Mouse (Mus musculus): ENCODE measurements around the gene Cxcl1. TPM values are rescaled to one million over a fixed set of nuclear protein-coding genes. Genes with fewer than 3 reads are reported as not detected.

Gene Cxcl1
- total RNA-seq, 1 experiment from 2014 or later: 1.3 TPM

DNA sequence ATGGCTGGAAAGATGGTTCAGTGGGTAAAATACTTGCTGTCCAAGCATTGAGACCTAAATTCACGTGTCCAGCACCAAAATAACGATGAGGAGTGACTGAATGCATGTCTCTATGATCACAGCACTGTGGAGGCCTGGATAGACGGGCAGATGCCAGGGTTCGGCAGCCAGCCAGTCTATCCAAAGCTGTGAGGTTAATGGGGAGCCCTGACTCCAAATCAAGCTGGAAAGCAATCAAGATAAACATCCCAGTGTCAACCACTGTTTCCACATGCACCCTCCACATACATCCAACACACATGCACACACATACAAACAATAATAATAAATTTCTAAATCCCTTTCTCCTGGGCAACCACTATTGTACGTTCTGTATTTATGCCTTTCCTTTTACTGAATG is 2.4 kb upstream of the Cxcl1 start:
- no peak for DNase-seq

DNA sequence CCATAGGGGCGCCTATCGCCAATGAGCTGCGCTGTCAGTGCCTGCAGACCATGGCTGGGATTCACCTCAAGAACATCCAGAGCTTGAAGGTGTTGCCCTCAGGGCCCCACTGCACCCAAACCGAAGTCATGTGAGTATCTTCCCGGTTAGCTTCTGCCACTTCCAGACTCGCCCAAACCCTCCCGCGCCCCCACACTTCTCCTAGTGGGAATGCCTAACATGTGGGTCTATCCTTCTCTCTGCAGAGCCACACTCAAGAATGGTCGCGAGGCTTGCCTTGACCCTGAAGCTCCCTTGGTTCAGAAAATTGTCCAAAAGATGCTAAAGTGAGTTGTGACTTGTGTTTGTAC is 398 bp downstream of the Cxcl1 start:
- DNase-seq: no peak

GRCm38 (mm10) chr5:90894231-90894630 is 3.2 kb downstream of the Cxcl1 start:
- DNase-seq: no peak

- DNase-seq: no peak
Observed at GRCm38 (mm10) chr5:90897429-90897828, 6.4 kb downstream of the Cxcl1 start.

DNA sequence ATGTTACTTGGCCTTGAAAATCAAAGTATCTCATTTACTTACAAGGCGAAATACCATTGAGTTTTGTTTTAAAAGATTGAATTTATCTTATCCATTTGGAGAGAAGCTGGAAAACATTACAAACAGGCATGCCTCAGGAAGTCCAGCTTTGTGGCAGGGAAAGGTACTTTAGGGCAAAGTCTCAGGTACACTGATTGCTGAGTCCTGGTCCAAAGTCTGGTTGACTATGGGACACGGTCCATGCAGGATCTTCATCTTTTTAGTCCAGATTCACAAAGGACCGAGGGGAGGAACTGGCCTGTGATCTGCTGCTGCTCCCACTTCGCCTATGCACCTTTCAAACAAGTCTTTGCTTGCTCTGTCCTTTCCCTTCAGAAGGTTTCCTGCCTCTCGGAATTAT is 8.3 kb downstream of the Cxcl1 start:
- no peak for DNase-seq

GRCm38 (mm10) chr5:90900147-90900546 is 9.1 kb downstream of the Cxcl1 start:
- peak; percentile 64 for DNase-seq

GRCm38 (mm10) chr5:90900688-90901087 is 9.6 kb downstream of the Cxcl1 start:
- no peak for DNase-seq

DNA sequence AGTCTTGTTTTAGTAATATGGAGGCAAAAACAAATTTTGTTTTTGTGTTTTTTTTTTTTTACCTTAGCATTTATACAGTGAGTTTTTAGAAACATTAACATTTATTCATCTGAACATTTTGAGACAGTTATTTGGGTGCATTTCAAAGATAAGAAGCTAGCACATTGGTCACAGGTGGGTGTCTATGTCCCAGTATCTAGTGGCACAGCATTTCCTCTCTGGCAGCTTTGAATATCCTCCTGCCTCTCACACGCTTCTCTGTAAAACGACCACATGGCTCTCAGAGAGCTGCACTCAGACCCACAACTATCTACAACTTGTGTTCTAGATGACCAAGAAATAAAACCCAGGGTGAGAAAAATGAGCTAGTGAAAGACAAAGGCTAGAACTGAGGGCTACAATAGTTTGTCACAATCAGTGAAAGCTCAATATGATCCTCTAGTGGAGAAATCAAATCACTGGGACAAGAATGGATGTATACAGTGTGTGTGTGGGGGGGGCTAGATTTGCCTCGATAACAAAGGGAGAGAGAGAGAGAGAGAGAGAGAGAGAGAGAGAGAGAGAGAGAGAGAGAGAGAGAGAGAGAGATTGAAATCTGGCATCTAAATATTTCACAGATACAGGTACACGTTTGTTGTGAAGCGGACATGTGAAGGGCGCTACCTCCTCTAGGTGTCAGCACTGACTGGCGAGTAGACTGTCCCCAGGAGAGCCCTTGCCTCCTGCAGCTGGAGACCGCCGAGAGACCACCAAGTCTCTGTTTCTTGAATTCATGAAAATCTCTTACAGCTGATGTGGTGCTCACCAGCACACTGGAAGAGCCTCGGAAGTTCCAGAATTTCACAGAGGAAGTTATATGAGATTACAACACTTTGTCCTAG is 11.6 kb downstream of the Cxcl1 start:
- DNase-seq: no peak

- DNase-seq: peak; percentile 9
Observed at GRCm38 (mm10) chr5:90903339-90904020, 12.4 kb downstream of the Cxcl1 start, which contains the start of gene Cxcl2. Gene Cxcl2, plus strand, starts transcription at chr5:90903871.

DNA sequence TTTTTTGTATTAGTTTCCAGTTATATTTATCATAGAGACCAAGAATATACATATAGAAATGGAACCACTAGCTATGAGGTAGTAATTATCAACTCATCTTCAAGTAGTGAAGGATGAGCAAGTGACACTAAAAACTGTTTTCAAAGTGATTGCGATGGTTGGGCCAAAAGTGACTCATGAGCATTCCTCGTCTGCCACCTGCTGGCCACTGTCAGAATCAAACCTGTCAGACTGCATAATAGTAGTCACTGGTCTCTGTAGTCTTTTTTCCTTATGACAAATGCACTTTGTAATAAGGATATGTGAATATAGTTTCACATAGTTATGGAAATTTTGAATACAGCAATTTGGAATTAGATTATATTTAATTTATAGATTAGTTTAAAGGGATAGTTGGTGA is 17.9 kb downstream of the Cxcl1 start:
- DNase-seq: peak; percentile 66

GRCm38 (mm10) chr5:90919495-90919894 is 28.5 kb downstream of the Cxcl1 start:
- no peak for DNase-seq

DNA sequence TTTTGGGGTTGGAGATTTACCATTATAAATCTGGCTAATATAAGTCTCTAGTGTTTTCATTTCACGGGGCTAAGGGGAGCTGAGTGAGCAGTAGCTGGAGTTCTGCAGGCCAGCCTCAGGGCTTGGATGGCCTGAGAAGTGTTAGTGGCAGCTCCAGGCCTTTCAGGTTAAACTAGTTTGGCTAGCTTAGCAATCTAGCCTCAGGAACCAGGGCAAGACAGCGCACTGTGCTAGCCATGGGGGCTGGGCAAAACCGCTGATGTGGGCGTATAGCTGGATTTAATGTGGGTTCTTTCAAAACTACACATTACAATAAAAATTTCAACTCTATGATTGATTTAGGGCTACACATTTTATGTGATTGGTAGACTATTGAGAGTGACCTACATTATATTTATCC is 31.9 kb downstream of the Cxcl1 start:
- DNase-seq: no peak

DNA sequence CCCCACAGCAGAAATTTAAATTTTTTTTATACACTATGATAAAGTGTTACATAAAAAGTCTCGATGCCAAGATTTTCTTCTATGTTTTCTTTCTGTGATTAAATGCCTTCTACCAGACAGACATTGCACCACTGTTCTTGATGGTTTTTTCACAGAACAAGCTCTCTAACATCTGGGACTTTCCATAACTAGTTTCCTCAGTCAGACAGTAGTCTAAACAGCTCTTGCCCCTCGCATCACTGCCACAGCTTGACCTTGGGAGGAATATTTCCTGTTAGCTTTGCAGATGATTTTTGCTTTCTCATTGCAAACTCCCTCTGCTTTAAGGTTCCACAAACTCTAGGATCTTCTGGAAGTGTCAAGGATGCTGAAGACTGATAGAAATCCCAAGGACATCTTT is 39.5 kb downstream of the Cxcl1 start:
- DNase-seq: peak; percentile 9

GRCm38 (mm10) chr5:90930971-90931851 is 40.2 kb downstream of the Cxcl1 start, which contains the start of gene Mthfd2l:
Gene Mthfd2l, plus strand, starts transcription at chr5:90931117.
- peak; percentile 94 for DNase-seq

DNA sequence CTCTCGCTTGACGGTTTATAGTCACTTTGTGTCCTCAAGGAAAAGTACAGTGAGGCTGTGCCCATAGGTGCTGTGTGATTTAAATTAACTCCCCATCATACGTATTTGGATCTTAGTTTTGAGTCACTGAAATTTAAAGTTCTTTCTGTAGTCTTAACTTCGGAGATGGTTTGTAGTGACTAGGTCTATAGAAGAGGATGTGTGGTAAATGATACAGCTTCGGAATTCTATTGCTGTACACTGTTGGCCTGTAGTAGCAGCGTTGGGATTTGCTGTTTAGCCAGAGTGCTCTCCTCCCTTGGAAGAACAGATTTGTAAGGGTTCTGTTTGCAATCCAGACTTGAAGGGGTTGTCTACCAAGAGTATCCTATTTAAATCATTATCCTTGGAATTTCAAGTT is 40.9 kb downstream of the Cxcl1 start:
- no peak for DNase-seq

DNA sequence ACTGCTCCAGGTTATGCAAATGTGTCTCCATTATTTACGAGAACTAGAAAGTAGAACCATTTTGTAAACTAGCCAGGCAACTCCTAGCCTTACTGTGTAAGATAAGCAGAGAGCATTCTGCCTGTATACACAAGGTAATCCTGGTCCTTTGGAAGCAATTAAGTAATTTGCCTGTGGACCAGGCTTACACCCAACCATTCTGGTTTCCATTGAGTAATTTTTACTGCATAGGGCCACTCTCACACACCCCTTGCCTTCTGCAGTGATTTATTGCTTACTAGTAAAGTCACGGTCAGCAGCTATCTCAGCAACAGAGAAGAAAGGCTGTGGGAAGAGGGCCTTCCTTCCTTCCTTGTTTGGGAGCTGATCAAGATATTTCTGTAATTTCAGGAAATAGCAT is 45.7 kb downstream of the Cxcl1 start:
- DNase-seq: no peak

Other genes with a start within 250 kb of the Cxcl1 start
- not detected in 2 replicates for gene Cxcl5, start 131.9 kb upstream of the Cxcl1 start, total RNA-seq (2021)
- gene Ppbp, start 122.7 kb upstream of the Cxcl1 start, total RNA-seq (2021): 5.4 and 5.9 TPM in 2 replicates
- 20.8 and 32.7 TPM in 2 replicates for gene Pf4, start 118.8 kb upstream of the Cxcl1 start, total RNA-seq (2021)
- gene Cxcl3, start 105.1 kb upstream of the Cxcl1 start, total RNA-seq (2021): not detected in 2 replicates
- not detected in 2 replicates for gene Cxcl15, start 96.7 kb upstream of the Cxcl1 start, total RNA-seq (2021)
- 0.30 TPM in 1 of 2 replicates, not detected in the other for gene Cxcl2, start 12.6 kb downstream of the Cxcl1 start, total RNA-seq (2021)
- gene Mthfd2l, start 39.9 kb downstream of the Cxcl1 start, total RNA-seq (2021): 15.3 and 16.7 TPM in 2 replicates
- gene Epgn, start 136.2 kb downstream of the Cxcl1 start, total RNA-seq (2021): not detected in 2 replicates
- 0.07 TPM in 1 of 2 replicates, not detected in the other for gene Ereg, start 183.4 kb downstream of the Cxcl1 start, total RNA-seq (2021)
- not detected in 2 replicates for gene Areg, start 248.4 kb downstream of the Cxcl1 start, total RNA-seq (2021)